Mouse (Mus musculus) MEL (cell line): ENCODE data around the gene Hs3st1. TPM values are rescaled to one million over a fixed set of nuclear protein-coding genes. Genes with fewer than 3 reads are reported as not detected.

Experiments
- DNase-seq: peaks from one replicate; pipeline ENCODE4 v3.0.0; 2011; ENCODE audit warnings: low read depth, low spot score
- H3K27ac ChIP-seq: 2 replicates; pipeline ENCODE4 v1.5.1; 2012; ENCODE audit warnings: low read depth, mild to moderate bottlenecking, control low read depth, low read length, moderate library complexity; ENCODE audit not compliant: control insufficient read depth
- H3K27me3 ChIP-seq, 2 experiments: fragments of 150-350 bp in 1 of 2; sonication (generic) in 1 of 2; 2 replicates each; pipeline ENCODE4 v1.6.1; 2012; ENCODE audit warnings: low read length in 2 of 2, mild to moderate bottlenecking in 2 of 2, improper control_type of control experiment in 1 of 2, moderate library complexity in 1 of 2; ENCODE audit not compliant: insufficient read depth in 2 of 2, control insufficient read depth in 1 of 2
- H3K36me3 ChIP-seq, 2 experiments: 2 replicates each; pipeline ENCODE4 v1.6.1; 2012 to 2014; ENCODE audit warnings: low read length in 2 of 2, improper control_type of control experiment in 1 of 2, inconsistent platforms in 1 of 2, mild to moderate bottlenecking in 1 of 2; ENCODE audit not compliant: insufficient read depth in 2 of 2, control insufficient read depth in 1 of 2
- H3K4me1 ChIP-seq, 2 experiments: fragments of 150-350 bp in 1 of 2; sonication (generic) in 1 of 2; 2 replicates each; pipeline ENCODE4 v1.6.1; 2012; ENCODE audit warnings: low read length in 2 of 2, improper control_type of control experiment in 1 of 2, mild to moderate bottlenecking in 1 of 2; ENCODE audit not compliant: insufficient read depth in 2 of 2, control insufficient read depth in 1 of 2
- H3K4me3 ChIP-seq, 2 experiments: fragments of 150-350 bp in 1 of 2; sonication (generic) in 1 of 2; 2 replicates each; pipeline ENCODE4 v1.5.1; 2012; ENCODE audit warnings: low read depth in 2 of 2, low read length in 2 of 2, mild to moderate bottlenecking in 2 of 2, moderate library complexity in 2 of 2, control low read depth in 1 of 2, improper control_type of control experiment in 1 of 2; ENCODE audit not compliant: control insufficient read depth in 1 of 2, insufficient read depth in 1 of 2
- H3K79me2 ChIP-seq: 2 replicates; pipeline ENCODE4 v1.6.1; 2012; ENCODE audit warnings: mild to moderate bottlenecking, low read length, moderate library complexity; ENCODE audit not compliant: control insufficient read depth, poor library complexity, insufficient read depth
- H3K9ac ChIP-seq: 2 replicates; pipeline ENCODE4 v1.6.1; 2012; ENCODE audit warnings: low read depth, mild to moderate bottlenecking, control low read depth, low read length, moderate library complexity; ENCODE audit not compliant: control insufficient read depth, poor library complexity, severe bottlenecking
- H3K9me3 ChIP-seq: fragments of 150-350 bp; sonication (generic); replicated peaks from 2 replicates; pipeline ENCODE4 v1.6.1; 2012; ENCODE audit warnings: mild to moderate bottlenecking, low read length, improper control_type of control experiment, moderate library complexity; ENCODE audit not compliant: insufficient read depth
- BHLHE40 ChIP-seq: IDR thresholded peaks from 2 replicates; pipeline ENCODE4 v1.6.1; 2012; ENCODE audit warnings: low read depth, mild to moderate bottlenecking, inconsistent platforms, low read length, improper control_type of control experiment, borderline replicate concordance
- CHD2 ChIP-seq: IDR thresholded peaks from 2 replicates; pipeline ENCODE4 v1.6.1; 2011; ENCODE audit warnings: low read length, improper control_type of control experiment
- CTCF ChIP-seq, 3 experiments: IDR thresholded peaks in 2 of 3; conservative IDR thresholded peaks in 1 of 3; 2 replicates each; pipeline ENCODE4 v1.5.1; 2011 to 2012; ENCODE audit warnings: low read length in 3 of 3, low read depth in 2 of 3, mild to moderate bottlenecking in 2 of 3, improper control_type of control experiment in 1 of 3, inconsistent platforms in 1 of 3, mixed read lengths in 1 of 3, moderate library complexity in 1 of 3; ENCODE audit not compliant: control insufficient read depth in 1 of 3, insufficient read depth in 1 of 3, poor library complexity in 1 of 3, severe bottlenecking in 1 of 3
- ELF1 ChIP-seq: IDR thresholded peaks from 2 replicates; pipeline ENCODE4 v1.6.1; 2014; ENCODE audit warnings: low read depth, mild to moderate bottlenecking, inconsistent platforms, low read length, improper control_type of control experiment, moderate library complexity
- ETS1 ChIP-seq: IDR thresholded peaks from 2 replicates; pipeline ENCODE4 v1.6.1; 2012; ENCODE audit warnings: low read depth, mild to moderate bottlenecking, inconsistent platforms, low read length, improper control_type of control experiment, moderate library complexity
- HCFC1 ChIP-seq: IDR thresholded peaks from 2 replicates; pipeline ENCODE4 v1.6.1; 2012; ENCODE audit warnings: low read depth, mild to moderate bottlenecking, inconsistent platforms, low read length, improper control_type of control experiment, moderate library complexity
- MAFK ChIP-seq: IDR thresholded peaks from 2 replicates; pipeline ENCODE4 v1.6.1; 2011; ENCODE audit warnings: low read depth, mild to moderate bottlenecking, low read length, improper control_type of control experiment, borderline replicate concordance
- MAZ ChIP-seq: IDR thresholded peaks from 2 replicates; pipeline ENCODE4 v1.6.1; 2012; ENCODE audit warnings: low read depth, mild to moderate bottlenecking, inconsistent platforms, low read length, improper control_type of control experiment
- MEF2A ChIP-seq: IDR thresholded peaks from 2 replicates; pipeline ENCODE4 v1.6.1; 2014; ENCODE audit warnings: low read depth, mild to moderate bottlenecking, inconsistent platforms, low read length, improper control_type of control experiment; ENCODE audit not compliant: poor library complexity, insufficient replicate concordance, severe bottlenecking; ENCODE audit errors: extremely low read depth
- MXI1 ChIP-seq: IDR thresholded peaks from 2 replicates; pipeline ENCODE4 v1.6.1; 2011; ENCODE audit warnings: mild to moderate bottlenecking, low read depth, low read length, improper control_type of control experiment
- MYC ChIP-seq: IDR thresholded peaks from 2 replicates; pipeline ENCODE4 v1.6.1; 2011; ENCODE audit warnings: low read depth, mild to moderate bottlenecking, low read length, improper control_type of control experiment, moderate library complexity
- NELFE ChIP-seq: IDR thresholded peaks from 2 replicates; pipeline ENCODE4 v1.6.1; 2011; ENCODE audit warnings: low read depth, low read length, improper control_type of control experiment
- NRF1 ChIP-seq: IDR thresholded peaks from 2 replicates; pipeline ENCODE4 v1.6.1; 2014; ENCODE audit warnings: low read depth, mild to moderate bottlenecking, inconsistent platforms, low read length, improper control_type of control experiment, moderate library complexity; ENCODE audit not compliant: poor library complexity, insufficient read depth, severe bottlenecking
- POLR2AphosphoS2 ChIP-seq: IDR thresholded peaks from 2 replicates; pipeline ENCODE4 v1.6.1; 2011; ENCODE audit warnings: low read length, improper control_type of control experiment
- RAD21 ChIP-seq: IDR thresholded peaks from 2 replicates; pipeline ENCODE4 v1.6.1; 2011; ENCODE audit warnings: mild to moderate bottlenecking, low read depth, low read length, improper control_type of control experiment
- RCOR1 ChIP-seq: IDR thresholded peaks from 2 replicates; pipeline ENCODE4 v1.6.1; 2012; ENCODE audit warnings: low read depth, mild to moderate bottlenecking, inconsistent platforms, low read length, improper control_type of control experiment
- SIN3A ChIP-seq: IDR thresholded peaks from 2 replicates; pipeline ENCODE4 v1.6.1; 2012; ENCODE audit warnings: low read length, improper control_type of control experiment, inconsistent platforms
- TAL1 ChIP-seq: IDR thresholded peaks from 2 replicates; pipeline ENCODE4 v1.6.1; 2012; ENCODE audit warnings: mild to moderate bottlenecking, inconsistent platforms, low read length, moderate library complexity, mixed read lengths
- TBP ChIP-seq: IDR thresholded peaks from 2 replicates; pipeline ENCODE4 v1.8.0; 2011; ENCODE audit warnings: low read depth, low read length, improper control_type of control experiment
- UBTF ChIP-seq: IDR thresholded peaks from 2 replicates; pipeline ENCODE4 v1.6.1; 2012; ENCODE audit warnings: low read depth, mild to moderate bottlenecking, inconsistent platforms, low read length, improper control_type of control experiment, moderate library complexity, borderline replicate concordance; ENCODE audit not compliant: insufficient read depth
- USF1 ChIP-seq: IDR thresholded peaks from 2 replicates; pipeline ENCODE4 v1.6.1; 2014; ENCODE audit warnings: low read depth, mild to moderate bottlenecking, inconsistent platforms, low read length, improper control_type of control experiment, moderate library complexity
- polyA plus RNA-seq, 2 experiments: library from polyadenylated mRNA; stranded (reverse) in 1 of 2; unstranded in 1 of 2; fragments of >175 nt in 1 of 2; fragments of >200 nt in 1 of 2; gene quantifications; 2 replicates each; pipeline versions ENCODE4 v1.2.1 to v1.2.4; 2012; ENCODE audit warnings: low replicate concordance in 2 of 2, low read depth in 1 of 2; ENCODE audit not compliant: insufficient read length in 2 of 2, insufficient read depth in 1 of 2, missing spikeins in 1 of 2
- total RNA-seq: library from RNA; depleted of rRNA; stranded (reverse); fragments of 300-350 nt; gene quantifications from 2 replicates; pipeline ENCODE4 v1.2.3, GENCODE M21; 2012

Hs3st1 gene
- total and polyA plus RNA-seq, 3 experiments, result not detected

DNA sequence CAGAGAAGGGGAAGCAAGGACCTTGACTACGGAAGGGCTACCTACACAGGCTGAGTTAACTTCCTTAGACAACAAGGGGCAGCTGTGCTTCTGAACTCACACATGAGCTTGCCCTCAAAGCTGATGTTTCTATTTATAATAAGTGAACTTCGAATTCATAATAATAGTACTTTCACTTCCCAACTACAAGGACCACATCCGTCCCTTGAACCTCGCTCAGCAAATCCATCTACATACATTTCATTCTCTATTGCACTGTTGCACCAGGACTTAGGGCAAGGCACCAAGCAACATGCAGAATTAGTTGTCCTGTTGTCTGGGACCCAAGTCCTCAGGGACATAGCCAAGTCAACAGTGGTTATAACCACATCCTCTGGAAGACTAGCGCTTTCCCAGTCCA is 124.4 kb downstream of the Hs3st1 start:
- no peak overlapping the region for H3K27ac ChIP-seq
- H3K79me2 ChIP-seq, result no peaks in the 10 kb centered on the region
- H3K4me1 ChIP-seq, result no peaks in the 10 kb centered on the region
- no peaks in the 10 kb centered on the region for H3K9me3 ChIP-seq
- H3K9ac ChIP-seq, result no peak overlapping the region
- TF ChIP-seq TAL1, result no peak
- TF ChIP-seq MEF2A, result no peak
- no peak for TF ChIP-seq POLR2AphosphoS2
- no peak for TF ChIP-seq BHLHE40
- TF ChIP-seq MAFK, result no peak
- no peak for TF ChIP-seq CHD2
- no peak for TF ChIP-seq NRF1
- DNase-seq, result no peak
- H3K36me3 ChIP-seq, result no peaks in the 10 kb centered on the region
- H3K4me3 ChIP-seq, result no peak overlapping the region
- no peaks in the 10 kb centered on the region for H3K27me3 ChIP-seq

DNA sequence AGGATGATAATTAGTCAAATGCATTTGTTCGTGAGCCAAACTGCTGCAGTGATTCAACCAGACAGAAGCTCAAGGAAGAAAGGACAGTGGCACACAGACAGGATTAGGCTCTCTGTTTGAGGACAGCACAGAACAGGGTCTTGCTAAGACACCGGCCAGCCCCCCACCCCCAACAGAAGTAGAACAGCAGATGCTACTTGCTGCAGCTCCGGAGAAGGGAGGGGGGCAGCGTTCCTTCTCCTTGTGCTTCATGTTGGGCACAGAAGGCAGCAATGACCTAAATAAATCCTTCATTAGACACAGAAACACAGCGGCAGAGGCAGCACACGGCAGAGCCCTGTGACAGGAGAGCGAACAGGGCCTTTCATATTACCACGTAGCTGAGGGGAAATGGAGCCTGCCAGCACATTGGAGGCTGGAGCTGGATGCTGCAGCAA is 130.2 kb downstream of the Hs3st1 start:
- DNase-seq, result no peak
- H3K27ac ChIP-seq, result no peak overlapping the region
- TF ChIP-seq UBTF (no peak), TBP (no peak), BHLHE40 (no peak)

DNA sequence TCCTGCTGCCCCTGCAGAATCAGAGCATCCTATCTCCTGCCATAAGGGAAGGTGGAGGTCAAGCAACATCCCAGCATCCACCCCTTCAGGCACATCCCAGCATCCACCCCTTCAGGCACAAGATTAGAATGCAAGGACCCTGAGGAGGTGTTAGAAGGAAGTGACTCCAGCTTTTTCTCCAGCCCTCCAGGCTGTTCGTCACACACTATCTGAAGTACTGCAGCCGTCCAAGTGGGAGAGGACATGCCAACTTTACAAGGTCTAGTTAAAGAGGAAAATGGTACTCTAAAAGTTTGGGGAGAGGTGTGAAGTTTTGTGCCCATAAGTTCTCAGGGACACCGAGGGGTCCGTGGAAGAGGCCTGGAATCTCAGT is 131.1 kb downstream of the Hs3st1 start:
- no peaks in the 10 kb centered on the region for H3K4me1 ChIP-seq
- H3K9ac ChIP-seq, result no peak overlapping the region

More for the DNA sequence above, 130.2 kb downstream of the Hs3st1 start:
- H3K9ac ChIP-seq, result no peak overlapping the region
- H3K9me3 ChIP-seq, result no peaks in the 10 kb centered on the region
- H3K79me2 ChIP-seq, result no peaks in the 10 kb centered on the region
- no peaks in the 10 kb centered on the region for H3K27me3 ChIP-seq
- no peaks in the 10 kb centered on the region for H3K4me1 ChIP-seq
- no peak overlapping the region for H3K4me3 ChIP-seq
- H3K36me3 ChIP-seq, result no peaks in the 10 kb centered on the region

More for the DNA sequence above, 131.1 kb downstream of the Hs3st1 start:
- Histone ChIP-seq H3K9me3 (no peaks in the 10 kb centered on the region), H3K36me3 (no peaks in the 10 kb centered on the region), H3K27me3 (no peaks in the 10 kb centered on the region), H3K27ac (no peak overlapping the region), H3K79me2 (no peaks in the 10 kb centered on the region), H3K4me3 (no peak overlapping the region)
- DNase-seq, result no peak
- TF ChIP-seq CTCF (IDR thresholded peaks at IDR 0.05 in 2 of 3, conservative IDR thresholded peaks at IDR 0.05 in 1 of 3; ENCODE audit: control insufficient read depth in 1 of 3, insufficient read depth in 1 of 3, low read depth in 2 of 3, low read length in 3 of 3, poor library complexity in 1 of 3, severe bottlenecking in 1 of 3), result no peak
- no peak for TF ChIP-seq SIN3A
- TF ChIP-seq ELF1, result no peak
- TF ChIP-seq MXI1, result no peak
- TF ChIP-seq MAZ, result no peak
- TF ChIP-seq ETS1, result no peak
- TF ChIP-seq USF1, result no peak
- TF ChIP-seq CHD2, result no peak
- TF ChIP-seq NRF1, result no peak
- no peak for TF ChIP-seq NELFE
- no peak for TF ChIP-seq BHLHE40
- TF ChIP-seq RAD21, result no peak
- no peak for TF ChIP-seq HCFC1
- TF ChIP-seq RCOR1, result no peak
- TF ChIP-seq MYC, result no peak
- TF ChIP-seq, all 39 proteins: peak for 0
